Mouse (Mus musculus) liver, embryonic 11.5 days (tissue): ENCODE measurements around the gene Trib3. TPM values are rescaled to one million over a fixed set of nuclear protein-coding genes. Genes with fewer than 3 reads are reported as not detected.

Experiments used
- ATAC-seq: fragments of 200-750 bp; cut with Nextera tagmentation; replicated peaks from 2 replicates; pipeline ENCODE4 v1.8.0; 2017; ENCODE audit warnings: moderate number of reproducible peaks, mild to moderate bottlenecking, moderate TSS enrichment, moderate library complexity; ENCODE audit not compliant: low FRiP score
- DNase-seq: peaks from one replicate; pipeline ENCODE4 v3.0.0-alpha.2; 2017; ENCODE audit warnings: low spot score
- H3K27ac ChIP-seq: fragments of 300-500 bp; sonication (generic); 2 replicates; pipeline ENCODE4 v1.5.1; 2014; ENCODE audit warnings: mild to moderate bottlenecking, low read depth, low read length, control low read depth
- H3K27me3 ChIP-seq: fragments of 300-500 bp; sonication (generic); replicated peaks from 2 replicates; pipeline ENCODE4 v1.6.1; 2014; ENCODE audit warnings: low read length, mixed read lengths; ENCODE audit not compliant: control insufficient read depth, insufficient read depth
- H3K36me3 ChIP-seq: fragments of 300-500 bp; sonication (generic); 2 replicates; pipeline ENCODE4 v1.6.1; 2014; ENCODE audit warnings: mild to moderate bottlenecking, low read length, moderate library complexity, mixed read lengths; ENCODE audit not compliant: control insufficient read depth, insufficient read depth
- H3K4me1 ChIP-seq: fragments of 300-500 bp; sonication (generic); replicated peaks from 2 replicates; pipeline ENCODE4 v1.6.1; 2014; ENCODE audit warnings: low read length, mixed read lengths; ENCODE audit not compliant: control insufficient read depth, insufficient read depth
- H3K4me2 ChIP-seq: fragments of 300-500 bp; sonication (generic); 2 replicates; pipeline ENCODE4 v1.6.1; 2014; ENCODE audit warnings: mild to moderate bottlenecking, control low read depth, moderate library complexity
- H3K4me3 ChIP-seq: fragments of 300-500 bp; sonication (generic); 2 replicates; pipeline ENCODE4 v1.5.1; 2014; ENCODE audit warnings: low read depth, low read length, control low read depth
- H3K9ac ChIP-seq: fragments of 300-500 bp; sonication (generic); 2 replicates; pipeline ENCODE4 v1.6.1; 2014; ENCODE audit warnings: low read depth, low read length, control low read depth
- H3K9me3 ChIP-seq: fragments of 300-500 bp; sonication (generic); 2 replicates; pipeline ENCODE4 v1.6.1; 2016; ENCODE audit warnings: low read length, inconsistent platforms, mixed read lengths; ENCODE audit not compliant: control insufficient read depth
- WGBS: fragments of 180-500 bp; shearing (Covaris S2); extraction: QIAGEN DNeasy Blood & Tissue Kit; methylation state at CpG from one replicate; pipeline ENCODE4 v1.1.7; 2014; 5-methylcytosine and 5-hydroxymethylcytosine counted together
- polyA plus RNA-seq: library from polyadenylated mRNA; unstranded; fragments of >200 nt; fragmentation: Nextera tagmentation; extraction: Ambion mirVana; gene quantifications from 2 replicates; pipeline ENCODE4 v1.2.1, GENCODE M21; 2014

Trib3 gene
- polyA plus RNA-seq, 1 experiment from 2014 or later = 18.1 TPM

- H3K27ac ChIP-seq = no peak overlapping the region
Observed at GRCm38 (mm10) chr2:152312996-152313395, 30.8 kb downstream of the Trib3 start.

GRCm38 (mm10) chr2:152307186-152307585, 36.6 kb downstream of the Trib3 start:
- H3K4me3 ChIP-seq = no peak overlapping the region
- no peak for ATAC-seq

More at GRCm38 (mm10) chr2:152312996-152313395, 30.8 kb downstream of the Trib3 start:
- DNase-seq (no peak), ATAC-seq (no peak)
- Histone ChIP-seq H3K4me3 (no peak overlapping the region), H3K27me3 (no peaks in the 10 kb centered on the region), H3K36me3 (peaks cover 48% of the 10 kb centered on the region), H3K4me1 (no peaks in the 10 kb centered on the region), H3K9me3 (no peaks in the 10 kb centered on the region), H3K9ac (no peak overlapping the region), H3K4me2 (no peak overlapping the region)
- 90% methylated on average over 7 of the region's 7 CpGs for WGBS

GRCm38 (mm10) chr2:152305480-152305879, 38.4 kb downstream of the Trib3 start:
- no peaks in the 10 kb centered on the region for H3K9me3 ChIP-seq
- WGBS = 92% methylated on average over 6 of the region's 6 CpGs
- H3K9ac ChIP-seq = no peak overlapping the region
- H3K4me2 ChIP-seq = no peak overlapping the region
- DNase-seq (no peak), ATAC-seq (no peak)
- H3K27ac ChIP-seq = no peak overlapping the region
- no peaks in the 10 kb centered on the region for H3K4me1 ChIP-seq
- peaks cover 36% of the 10 kb centered on the region for H3K36me3 ChIP-seq
- H3K4me3 ChIP-seq = no peak overlapping the region
- no peaks in the 10 kb centered on the region for H3K27me3 ChIP-seq

More at GRCm38 (mm10) chr2:152307186-152307585, 36.6 kb downstream of the Trib3 start:
- H3K27ac ChIP-seq = no peak overlapping the region
- H3K4me2 ChIP-seq = no peak overlapping the region
- WGBS = 87% methylated on average over 3 of the region's 3 CpGs
- peaks cover 46% of the 10 kb centered on the region for H3K36me3 ChIP-seq
- no peaks in the 10 kb centered on the region for H3K9me3 ChIP-seq
- DNase-seq = no peak
- no peaks in the 10 kb centered on the region for H3K4me1 ChIP-seq
- no peak overlapping the region for H3K9ac ChIP-seq
- no peaks in the 10 kb centered on the region for H3K27me3 ChIP-seq

- ATAC-seq = no peak; the same call in 1 of the 2 replicates
- no peak overlapping the region for H3K4me2 ChIP-seq
- H3K27ac ChIP-seq = no peak overlapping the region
- H3K27me3 ChIP-seq = no peaks in the 10 kb centered on the region
- no peak overlapping the region for H3K9ac ChIP-seq
- no peaks in the 10 kb centered on the region for H3K4me1 ChIP-seq
- H3K4me3 ChIP-seq = no peak overlapping the region
- no peak for DNase-seq
- H3K9me3 ChIP-seq = no peaks in the 10 kb centered on the region
- H3K36me3 ChIP-seq = peaks cover 28% of the 10 kb centered on the region
- WGBS = 71% methylated on average over 5 of the region's 5 CpGs
Observed at GRCm38 (mm10) chr2:152303781-152304180, 40.1 kb downstream of the Trib3 start.

- no peak for DNase-seq
- no peaks in the 10 kb centered on the region for H3K4me1 ChIP-seq
- no peaks in the 10 kb centered on the region for H3K9me3 ChIP-seq
- H3K27ac ChIP-seq = no peak overlapping the region
- H3K9ac ChIP-seq = no peak overlapping the region
- ATAC-seq = no peak
- no peak overlapping the region for H3K4me3 ChIP-seq
- peaks cover 19% of the 10 kb centered on the region for H3K36me3 ChIP-seq
- H3K4me2 ChIP-seq = no peak overlapping the region
- 91% methylated on average over 2 of the region's 2 CpGs for WGBS
- no peaks in the 10 kb centered on the region for H3K27me3 ChIP-seq
Observed at GRCm38 (mm10) chr2:152302862-152303261, 41.0 kb downstream of the Trib3 start.

- Histone ChIP-seq H3K4me1 (peaks cover 6% of the 10 kb centered on the region), H3K36me3 (no peaks in the 10 kb centered on the region), H3K9me3 (no peaks in the 10 kb centered on the region), H3K4me3 (peak overlapping the region; percentile 76), H3K4me2 (peak overlapping the region; percentile 74), H3K27ac (no peak overlapping the region), H3K9ac (peak overlapping the region; percentile 79), H3K27me3 (no peaks in the 10 kb centered on the region)
- ATAC-seq = no peak
- DNase-seq = no peak
- 43% methylated on average over 5 of the region's 5 CpGs for WGBS
Observed at GRCm38 (mm10) chr2:152294541-152294940, 49.3 kb downstream of the Trib3 start.

GRCm38 (mm10) chr2:152293727-152294475, 49.9 kb downstream of the Trib3 start, which contains the start of gene Tbc1d20:
TSS of gene Tbc1d20 (plus strand) at chr2:152293828.
- Histone ChIP-seq H3K4me2 (peak within 1 kb of the TSS; percentile 74), H3K27ac (peak within 1 kb of the TSS; percentile 70), H3K9ac (peak within 1 kb of the TSS; percentile 79), H3K27me3 (no peaks in the 10 kb centered on the region), H3K36me3 (no peaks in the 10 kb centered on the region), H3K4me1 (peaks cover 6% of the 10 kb centered on the region), H3K4me3 (peak within 1 kb of the TSS; percentile 76), H3K9me3 (no peaks in the 10 kb centered on the region)
- peak; percentile 93 for DNase-seq
- peak; percentile 99 for ATAC-seq
- WGBS = under 1% methylated on average over 68 of the region's 70 CpGs

GRCm38 (mm10) chr2:152293179-152293726, 50.6 kb downstream of the Trib3 start:
- H3K27me3 ChIP-seq = no peaks in the 10 kb centered on the region

More at GRCm38 (mm10) chr2:152293179-152293726, 50.6 kb downstream of the Trib3 start:
- no peak overlapping the region for H3K27ac ChIP-seq
- H3K4me1 ChIP-seq = peaks cover 6% of the 10 kb centered on the region
- no peaks in the 10 kb centered on the region; the same call in 1 of the 2 replicates for H3K36me3 ChIP-seq
- DNase-seq (no peak), ATAC-seq (peak; percentile 64)
- peak overlapping the region; percentile 74 for H3K4me2 ChIP-seq
- H3K9me3 ChIP-seq = no peaks in the 10 kb centered on the region
- peak overlapping the region; percentile 76 for H3K4me3 ChIP-seq
- peak overlapping the region; percentile 79 for H3K9ac ChIP-seq
- WGBS = 2% methylated on average over 15 of the region's 15 CpGs
